Mouse (Mus musculus): ENCODE data around the gene Plekhm1. TPM values are rescaled to one million over a fixed set of nuclear protein-coding genes. Genes with fewer than 3 reads are reported as not detected.

Gene Plekhm1
- total and polyA plus RNA-seq, 3 experiments = 8.9 to 35.1 (median 11.7) TPM

- ATAC-seq (ENCODE audit: extremely low read depth, insufficient number of reproducible peaks, low FRiP score, poor library complexity, severe bottlenecking) = no peak
- DNase-seq (ENCODE audit: low spot score) = no peak
- no peak overlapping the region for H3K4me3 ChIP-seq (ENCODE audit: low read depth, low read length)
Observed at GRCm38 (mm10) chr11:103399050-103399449, 13.4 kb downstream of the Plekhm1 start.

DNA sequence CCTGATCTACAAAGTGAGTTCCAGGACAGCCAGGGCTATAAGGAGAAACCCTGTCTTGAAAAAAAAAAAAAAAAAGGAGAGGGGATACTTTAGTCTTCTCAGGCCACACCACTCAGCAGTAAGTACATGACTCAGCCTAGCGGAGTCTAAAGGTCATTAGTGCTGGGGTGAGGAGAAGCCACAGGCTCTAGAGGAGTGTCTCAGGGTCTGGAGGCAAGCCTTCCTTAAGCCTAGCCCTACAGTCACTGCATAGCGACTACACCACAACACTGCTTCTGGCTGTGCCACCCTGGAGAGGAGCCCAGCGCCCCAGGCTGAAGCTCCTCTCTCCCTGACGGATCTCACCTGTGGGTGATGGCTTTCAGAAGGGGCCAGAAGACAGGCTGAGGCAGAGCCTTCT, 15.8 kb downstream of the Plekhm1 start:
- Histone ChIP-seq H3K36me3 (replicated peaks) (peaks cover 87% of the 10 kb centered on the region), H3K27me3 (ENCODE audit: insufficient read depth, low read length) (no peaks in the 10 kb centered on the region), H3K9me3 (replicated peaks) (no peaks in the 10 kb centered on the region), H3K4me1 (ENCODE audit: insufficient read depth, low read depth, low read length) (peaks cover 45% of the 10 kb centered on the region), H3K4me3 (ENCODE audit: low read depth, low read length) (no peak overlapping the region)
- TF ChIP-seq GATA2 (IDR thresholded peaks at IDR 0.05; ENCODE audit: borderline replicate concordance, low read depth, low read length) (no peak), TAL1 (conservative IDR thresholded peaks at IDR 0.05; ENCODE audit: low read depth, low read length) (no peak), POLR2AphosphoS5 (IDR thresholded peaks at IDR 0.05; ENCODE audit: insufficient replicate concordance, low read depth, low read length) (no peak), GATA1 (IDR thresholded peaks at IDR 0.05; ENCODE audit: borderline replicate concordance, low read length) (no peak), CTCF (IDR thresholded peaks at IDR 0.05; ENCODE audit: low read depth, low read length) (no peak)
- DNase-seq (ENCODE audit: low spot score) (no peak), ATAC-seq (ENCODE audit: extremely low read depth, insufficient number of reproducible peaks, low FRiP score, poor library complexity, severe bottlenecking) (no peak)

More at GRCm38 (mm10) chr11:103399050-103399449, 13.4 kb downstream of the Plekhm1 start:
- TF ChIP-seq POLR2AphosphoS5 (IDR thresholded peaks at IDR 0.05; ENCODE audit: insufficient replicate concordance, low read depth, low read length) (no peak), TAL1 (conservative IDR thresholded peaks at IDR 0.05; ENCODE audit: low read depth, low read length) (no peak), CTCF (IDR thresholded peaks at IDR 0.05; ENCODE audit: low read depth, low read length) (no peak), GATA1 (IDR thresholded peaks at IDR 0.05; ENCODE audit: borderline replicate concordance, low read length) (no peak), GATA2 (IDR thresholded peaks at IDR 0.05; ENCODE audit: borderline replicate concordance, low read depth, low read length) (no peak)
- peaks cover 45% of the 10 kb centered on the region for H3K4me1 ChIP-seq (ENCODE audit: insufficient read depth, low read depth, low read length)
- no peaks in the 10 kb centered on the region for H3K9me3 ChIP-seq (replicated peaks)
- H3K27me3 ChIP-seq (ENCODE audit: insufficient read depth, low read length) = no peaks in the 10 kb centered on the region
- peaks cover 86% of the 10 kb centered on the region for H3K36me3 ChIP-seq (replicated peaks)

- no peak for TF ChIP-seq GATA2 (IDR thresholded peaks at IDR 0.05; ENCODE audit: borderline replicate concordance, low read depth, low read length)
- TF ChIP-seq CTCF (IDR thresholded peaks at IDR 0.05; ENCODE audit: low read depth, low read length) = no peak
- TF ChIP-seq GATA1 (IDR thresholded peaks at IDR 0.05; ENCODE audit: borderline replicate concordance, low read length) = no peak
- no peak for TF ChIP-seq TAL1 (conservative IDR thresholded peaks at IDR 0.05; ENCODE audit: low read depth, low read length)
- no peak for TF ChIP-seq POLR2AphosphoS5 (IDR thresholded peaks at IDR 0.05; ENCODE audit: insufficient replicate concordance, low read depth, low read length)
- no peak for ATAC-seq (ENCODE audit: extremely low read depth, insufficient number of reproducible peaks, low FRiP score, poor library complexity, severe bottlenecking)
- DNase-seq (ENCODE audit: low spot score) = no peak
- Histone ChIP-seq H3K36me3 (replicated peaks) (peaks cover 86% of the 10 kb centered on the region), H3K9me3 (replicated peaks) (no peaks in the 10 kb centered on the region), H3K4me1 (ENCODE audit: insufficient read depth, low read depth, low read length) (peaks cover 42% of the 10 kb centered on the region), H3K4me3 (ENCODE audit: low read depth, low read length) (no peak overlapping the region), H3K27me3 (ENCODE audit: insufficient read depth, low read length) (no peaks in the 10 kb centered on the region)
Observed at GRCm38 (mm10) chr11:103396236-103396635, 16.3 kb downstream of the Plekhm1 start.

- no peak for DNase-seq (ENCODE audit: low spot score)
- TF ChIP-seq GATA2 (IDR thresholded peaks at IDR 0.05; ENCODE audit: borderline replicate concordance, low read depth, low read length) (no peak), POLR2AphosphoS5 (IDR thresholded peaks at IDR 0.05; ENCODE audit: insufficient replicate concordance, low read depth, low read length) (no peak), CTCF (IDR thresholded peaks at IDR 0.05; ENCODE audit: low read depth, low read length) (no peak), GATA1 (IDR thresholded peaks at IDR 0.05; ENCODE audit: borderline replicate concordance, low read length) (no peak), TAL1 (conservative IDR thresholded peaks at IDR 0.05; ENCODE audit: low read depth, low read length) (no peak)
- Histone ChIP-seq H3K9me3 (replicated peaks) (no peaks in the 10 kb centered on the region), H3K4me1 (ENCODE audit: insufficient read depth, low read depth, low read length) (peaks cover 38% of the 10 kb centered on the region), H3K4me3 (ENCODE audit: low read depth, low read length) (no peak overlapping the region), H3K27me3 (ENCODE audit: insufficient read depth, low read length) (no peaks in the 10 kb centered on the region), H3K36me3 (replicated peaks) (peaks cover 89% of the 10 kb centered on the region)
- ATAC-seq (ENCODE audit: extremely low read depth, insufficient number of reproducible peaks, low FRiP score, poor library complexity, severe bottlenecking) = no peak
Observed at GRCm38 (mm10) chr11:103394604-103395003, 17.9 kb downstream of the Plekhm1 start.

- Histone ChIP-seq H3K36me3 (replicated peaks) (peaks cover 91% of the 10 kb centered on the region), H3K9me3 (replicated peaks) (no peaks in the 10 kb centered on the region), H3K27me3 (ENCODE audit: insufficient read depth, low read length) (no peaks in the 10 kb centered on the region), H3K4me1 (ENCODE audit: insufficient read depth, low read depth, low read length) (peaks cover 33% of the 10 kb centered on the region), H3K4me3 (ENCODE audit: low read depth, low read length) (no peak overlapping the region)
- TF ChIP-seq GATA2 (IDR thresholded peaks at IDR 0.05; ENCODE audit: borderline replicate concordance, low read depth, low read length) (no peak), POLR2AphosphoS5 (IDR thresholded peaks at IDR 0.05; ENCODE audit: insufficient replicate concordance, low read depth, low read length) (no peak), CTCF (IDR thresholded peaks at IDR 0.05; ENCODE audit: low read depth, low read length) (no peak), TAL1 (conservative IDR thresholded peaks at IDR 0.05; ENCODE audit: low read depth, low read length) (no peak), GATA1 (IDR thresholded peaks at IDR 0.05; ENCODE audit: borderline replicate concordance, low read length) (no peak)
- ATAC-seq (ENCODE audit: extremely low read depth, insufficient number of reproducible peaks, low FRiP score, poor library complexity, severe bottlenecking) (no peak), DNase-seq (ENCODE audit: low spot score) (no peak)
Observed at GRCm38 (mm10) chr11:103394025-103394424, 18.5 kb downstream of the Plekhm1 start.

GRCm38 (mm10) chr11:103387870-103388526, 24.5 kb downstream of the Plekhm1 start:
- peaks cover 67% of the 10 kb centered on the region for H3K4me1 ChIP-seq (ENCODE audit: insufficient read depth, low read depth, low read length)
- peaks cover 82% of the 10 kb centered on the region for H3K36me3 ChIP-seq (replicated peaks)
- no peak for ATAC-seq (ENCODE audit: extremely low read depth, insufficient number of reproducible peaks, low FRiP score, poor library complexity, severe bottlenecking)
- TF ChIP-seq TAL1 (conservative IDR thresholded peaks at IDR 0.05; ENCODE audit: low read depth, low read length) (no peak), POLR2AphosphoS5 (IDR thresholded peaks at IDR 0.05; ENCODE audit: insufficient replicate concordance, low read depth, low read length) (no peak), CTCF (IDR thresholded peaks at IDR 0.05; ENCODE audit: low read depth, low read length) (no peak), GATA2 (IDR thresholded peaks at IDR 0.05; ENCODE audit: borderline replicate concordance, low read depth, low read length) (no peak), GATA1 (IDR thresholded peaks at IDR 0.05; ENCODE audit: borderline replicate concordance, low read length) (no peak)
- H3K27me3 ChIP-seq (ENCODE audit: insufficient read depth, low read length) = no peaks in the 10 kb centered on the region
- H3K4me3 ChIP-seq (ENCODE audit: low read depth, low read length) = no peak overlapping the region
- no peak for DNase-seq (ENCODE audit: low spot score)
- H3K9me3 ChIP-seq (replicated peaks) = no peaks in the 10 kb centered on the region
